Mouse (Mus musculus) left cerebral cortex, postnatal 36 days (tissue): ENCODE measurements at regions not wholly inside any gene's neighbourhood (a gene's known extent, or its start where the extent isn't known, plus 50 kb on each side); places are given as distances from the start of the nearest gene placed in this dataset.

Experiments
- DNase-seq, 2 experiments: peaks; one replicate each; pipeline ENCODE4 v3.0.0; 2021 to 2022; ENCODE audit warnings: low spot score in 2 of 2, mixed read lengths in 1 of 2
- intact Hi-C: fragments of 180-260 bp; cut with DNase I; formaldehyde crosslinking; loops from one replicate; pipeline ENCODE4 v1.15.1; 2025

DNA sequence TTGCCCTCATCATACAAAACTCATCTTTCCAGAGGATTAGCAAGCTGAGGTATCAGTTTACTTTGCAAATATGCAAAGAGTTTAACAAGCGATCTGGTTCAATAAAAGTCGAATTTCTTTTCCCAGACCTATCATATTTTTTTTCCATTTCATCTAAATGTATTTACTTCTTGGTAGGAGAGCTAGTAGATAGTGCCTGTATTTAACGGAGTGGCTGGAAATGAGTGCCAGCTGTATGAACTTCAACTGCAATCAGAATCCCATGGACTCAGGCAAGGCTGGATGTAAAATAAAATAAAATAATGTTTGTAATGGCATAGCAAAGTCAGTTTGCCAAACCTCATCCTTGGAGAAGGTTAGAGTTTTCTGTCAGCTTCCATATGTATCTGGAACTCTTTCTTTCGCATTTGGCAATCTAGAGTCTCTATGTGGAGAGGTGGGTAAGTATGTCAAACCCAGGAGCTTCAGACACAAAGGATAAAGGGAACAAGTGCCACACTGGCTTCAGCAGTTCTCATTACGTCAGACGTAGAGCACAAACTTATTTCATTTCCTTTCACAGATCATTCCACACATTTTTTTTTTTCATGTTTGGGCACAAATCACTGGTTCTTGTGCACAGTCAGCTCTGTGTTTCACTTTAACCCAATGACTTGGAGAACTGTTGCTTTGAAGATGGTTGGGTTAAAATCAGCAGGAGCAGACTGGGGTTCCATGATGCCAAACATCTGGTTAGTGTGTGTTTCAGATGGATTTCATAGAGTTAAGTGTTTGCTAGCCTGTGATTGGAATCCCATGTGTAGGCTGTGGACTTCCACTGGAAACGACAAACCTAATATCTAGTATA lies 357.2 kb upstream of the Tmc3 start:
- intact Hi-C loops = no loop called here

GRCm38 (mm10) chr7:83230496-83231325 lies 354.0 kb upstream of the Tmc3 start:
- peak; percentile 7 to 13 for DNase-seq
- intact Hi-C loops = no loop called here

More for the DNA sequence above, 357.2 kb upstream of the Tmc3 start:
- no peak for DNase-seq

DNA sequence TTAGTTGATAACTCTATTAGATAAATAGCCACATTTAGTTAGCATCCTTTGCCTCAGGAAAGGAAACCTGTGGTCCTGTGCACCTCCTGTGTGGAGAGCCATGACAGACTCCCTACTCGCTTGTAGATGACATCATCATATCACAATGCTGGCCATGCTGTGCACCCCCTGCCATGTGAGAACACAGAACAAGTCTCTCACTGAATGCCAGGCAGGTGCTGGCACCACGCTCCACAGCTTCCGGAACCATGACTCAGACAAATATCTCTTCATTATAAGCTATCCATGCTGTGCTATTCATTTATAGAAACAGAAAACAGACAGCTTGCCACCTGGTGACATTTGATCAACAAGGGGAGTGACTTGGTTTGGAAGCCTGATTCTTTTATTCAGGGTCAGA lies 349.1 kb upstream of the Tmc3 start:
- intact Hi-C loops = no loop called here

GRCm38 (mm10) chr7:83237336-83237735 lies 347.4 kb upstream of the Tmc3 start:
- intact Hi-C loops = no loop called here

More for the DNA sequence above, 349.1 kb upstream of the Tmc3 start:
- no peak for DNase-seq

GRCm38 (mm10) chr7:83238091-83238490 lies 346.6 kb upstream of the Tmc3 start:
- intact Hi-C loops = no loop called here
- no peak for DNase-seq

More at GRCm38 (mm10) chr7:83237336-83237735, 347.4 kb upstream of the Tmc3 start:
- DNase-seq = no peak

GRCm38 (mm10) chr7:83242233-83242632 lies 342.5 kb upstream of the Tmc3 start:
- no peak for DNase-seq
- intact Hi-C loops = no loop called here

- no peak for DNase-seq
- intact Hi-C loops = no loop called here
These were observed 338.9 kb upstream of the Tmc3 start for GRCm38 (mm10) chr7:83245867-83246266.

GRCm38 (mm10) chr7:83251995-83252563 lies 332.6 kb upstream of the Tmc3 start:
- no peak for DNase-seq
- intact Hi-C loops = no loop called here

DNA sequence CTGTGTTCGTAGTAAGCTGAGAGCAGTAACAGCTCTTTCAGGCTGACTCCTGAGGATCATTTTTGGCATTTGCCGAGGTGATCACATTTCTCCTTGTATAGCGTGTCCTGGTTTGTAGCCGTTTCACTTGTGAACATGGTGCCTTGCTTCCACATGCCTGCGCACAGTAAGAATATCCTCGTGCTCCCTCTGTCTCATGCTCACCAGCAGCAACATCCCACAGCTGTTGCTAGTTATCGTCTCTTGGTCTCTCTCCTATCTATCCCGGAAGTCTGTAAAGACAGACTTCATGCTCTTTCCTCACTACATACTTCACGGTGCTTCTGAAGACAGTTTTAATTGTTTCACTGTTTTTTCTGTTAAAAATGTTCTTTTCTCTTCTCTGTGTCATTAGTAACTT lies 331.7 kb upstream of the Tmc3 start:
- no peak for DNase-seq
- intact Hi-C loops = no loop called here

DNA sequence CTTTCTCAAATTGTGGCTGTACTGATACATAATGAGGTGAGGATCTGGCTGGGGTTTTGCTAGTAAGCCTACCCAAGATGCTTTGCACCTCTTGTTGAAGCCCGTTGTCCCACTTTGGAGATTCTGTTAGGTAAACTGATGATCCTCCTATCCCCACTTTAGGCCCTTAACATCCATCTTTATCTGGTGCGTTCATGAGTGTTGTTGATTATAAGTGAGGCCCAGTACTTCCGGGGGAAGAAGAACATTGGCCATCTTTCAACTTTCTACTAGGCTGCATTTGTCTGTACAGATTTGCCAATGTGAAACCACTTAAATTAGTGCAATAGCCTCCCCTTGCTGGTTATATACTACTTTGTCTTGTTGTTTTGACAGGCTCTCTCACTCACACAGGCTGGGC lies 331.3 kb upstream of the Tmc3 start:
- DNase-seq = no peak
- intact Hi-C loops = no loop called here

- intact Hi-C loops = no loop called here
- no peak for DNase-seq
These were observed 330.3 kb upstream of the Tmc3 start for GRCm38 (mm10) chr7:83254411-83254810.

DNA sequence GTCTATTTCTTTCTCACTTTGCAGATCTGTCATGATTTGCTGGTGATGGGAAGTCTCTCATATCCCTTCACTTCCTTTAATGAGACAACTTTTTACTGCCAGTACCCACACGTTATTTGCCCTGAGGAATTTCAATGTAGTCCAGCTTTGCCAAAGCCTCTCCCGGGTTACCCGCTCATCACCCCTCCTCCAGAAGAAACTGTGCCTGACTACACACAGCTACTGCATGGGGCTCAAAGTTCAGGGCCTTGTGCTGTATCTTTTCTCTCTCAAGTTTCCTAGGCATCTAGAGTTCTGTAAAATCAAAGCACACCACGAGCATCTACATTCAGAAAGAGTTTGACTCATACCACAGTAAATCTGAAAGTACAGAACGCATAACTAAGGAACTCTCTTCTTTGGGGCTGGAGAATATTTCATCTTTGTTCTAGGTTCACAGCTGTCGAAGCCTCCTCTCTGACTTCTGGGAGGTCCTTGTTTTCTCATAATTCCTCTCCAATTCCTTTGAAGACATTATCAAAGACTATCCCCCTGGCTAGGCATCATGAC lies 328.4 kb upstream of the Tmc3 start:
- no peak for DNase-seq
- intact Hi-C loops = no loop called here

DNA sequence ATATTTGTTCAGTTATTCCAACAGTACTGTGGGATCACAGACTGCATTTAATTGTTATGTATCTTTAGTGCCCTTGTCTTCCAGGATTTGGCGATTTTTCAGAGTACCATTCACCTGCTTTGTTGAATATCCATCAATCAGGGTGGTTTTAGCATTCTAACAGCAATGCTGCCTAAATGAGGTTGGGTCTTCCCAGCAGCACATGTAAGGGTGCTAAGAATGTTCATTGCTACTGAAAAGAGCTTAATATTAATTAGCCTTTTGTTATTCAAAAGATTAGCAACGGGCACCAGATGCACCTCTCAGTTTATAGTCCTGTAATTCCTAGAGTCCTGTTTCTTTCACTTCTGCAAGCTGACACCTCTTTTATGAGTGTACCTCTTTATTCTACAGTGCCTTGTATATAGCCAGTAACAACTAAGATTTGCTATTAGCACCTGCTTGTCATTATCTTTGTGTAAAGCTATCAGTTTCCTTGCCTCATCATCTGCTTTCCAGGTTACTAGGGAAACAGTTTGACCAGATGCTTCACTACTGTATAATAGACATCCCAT lies 326.3 kb upstream of the Tmc3 start:
- intact Hi-C loops = no loop called here

GRCm38 (mm10) chr7:83261489-83261888 lies 323.2 kb upstream of the Tmc3 start:
- intact Hi-C loops = no loop called here
- no peak for DNase-seq

More for the DNA sequence above, 326.3 kb upstream of the Tmc3 start:
- no peak for DNase-seq

DNA sequence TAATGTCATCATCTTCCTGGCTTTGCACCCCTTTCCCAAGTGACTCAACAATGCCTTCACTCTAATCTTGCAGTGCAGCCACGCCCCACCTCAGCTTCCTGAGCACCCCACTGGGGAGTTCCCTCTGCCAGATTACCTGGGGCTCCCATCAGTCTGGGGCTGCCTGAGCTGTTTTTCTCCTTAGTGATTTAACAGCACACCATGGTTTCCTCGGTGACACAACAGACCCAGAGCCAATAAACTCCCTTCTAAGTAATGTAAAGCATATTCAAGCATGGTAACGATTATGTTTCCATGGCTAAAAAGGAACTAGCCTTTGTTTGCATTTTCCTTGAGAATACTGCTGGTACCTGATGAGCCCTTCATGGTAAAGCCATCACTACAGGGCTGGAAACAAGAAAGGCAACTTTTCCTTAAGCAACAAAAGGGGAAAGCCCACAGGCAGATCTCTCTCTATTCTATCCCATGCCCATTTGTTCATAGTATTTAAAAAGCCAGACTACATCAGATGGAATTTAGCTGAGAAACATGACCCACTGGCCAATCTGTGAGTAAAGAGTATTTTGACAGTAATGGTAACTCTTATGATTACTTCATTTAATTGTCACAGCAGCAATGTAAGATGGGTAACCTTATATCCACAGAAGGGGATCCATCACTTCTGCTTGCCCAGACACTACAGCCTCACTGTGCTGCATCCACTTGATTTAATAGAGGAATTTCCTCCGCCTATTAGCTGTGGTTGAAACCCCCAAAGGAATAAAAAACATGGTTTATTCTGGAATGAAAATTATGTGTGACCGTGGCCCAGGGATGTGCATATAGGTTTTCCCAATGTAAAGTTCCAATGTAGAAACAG lies 294.6 kb upstream of the Tmc3 start:
- no peak for DNase-seq
- intact Hi-C loops = no loop called here

GRCm38 (mm10) chr7:83307112-83307511 lies 277.6 kb upstream of the Tmc3 start:
- intact Hi-C loops = no loop called here
- no peak for DNase-seq

DNA sequence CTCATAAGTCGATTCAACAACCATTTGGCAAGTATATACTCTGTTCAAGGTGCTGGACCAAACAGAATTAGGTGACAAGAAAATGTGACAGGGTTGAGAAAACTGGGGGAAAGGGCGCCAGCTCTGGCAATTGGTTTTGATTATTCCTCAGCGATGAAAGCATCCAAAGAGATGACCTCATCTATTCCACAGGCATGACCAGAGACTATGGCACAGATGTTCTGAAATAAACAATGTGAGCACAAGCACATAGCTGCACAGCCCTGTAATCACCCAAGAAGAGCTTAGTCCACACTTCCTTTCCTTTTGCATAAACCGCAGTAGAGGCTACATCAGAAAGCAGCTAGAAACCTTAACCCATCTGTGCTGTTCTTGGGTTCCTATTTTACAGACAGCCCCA lies 272.6 kb upstream of the Tmc3 start:
- intact Hi-C loops = no loop called here
- no peak for DNase-seq

GRCm38 (mm10) chr7:83329809-83330412 lies 254.8 kb upstream of the Tmc3 start:
- no peak for DNase-seq
- intact Hi-C loops = no loop called here
